Mouse (Mus musculus) heart, embryonic 14.5 days (tissue): Measurements from ENCODE around the gene Brsk2. TPM values are rescaled to one million over a fixed set of nuclear protein-coding genes. Genes with fewer than 3 reads are reported as not detected.
"Not testable (repeated sequence)": the region's sequence is repeated elsewhere in the genome, so short reads cannot be mapped to it uniquely, and the experiment has no call there.

Source experiments
- ATAC-seq: fragments of 200-750 bp; cut with Nextera tagmentation; 2 replicates; pipeline ENCODE4 v1.8.0; 2017; ENCODE audit warnings: low read depth, moderate TSS enrichment; ENCODE audit not compliant: insufficient number of reproducible peaks, insufficient read depth, low FRiP score
- H3K27ac ChIP-seq, 2 experiments: fragments of 200-500 bp in 1 of 2; fragments of 300-500 bp in 1 of 2; sonication (generic) in 1 of 2; replicated peaks in 1 of 2; 2 replicates each; pipeline ENCODE4 v1.5.1; 2012 to 2014; ENCODE audit warnings: low read depth in 2 of 2, low read length in 2 of 2, control low read depth in 1 of 2, mild to moderate bottlenecking in 1 of 2, mixed read lengths in 1 of 2; ENCODE audit not compliant: control insufficient read depth in 1 of 2, insufficient read depth in 1 of 2
- H3K27me3 ChIP-seq: fragments of 300-500 bp; sonication (generic); 2 replicates; pipeline ENCODE4 v1.6.1; 2014; ENCODE audit warnings: mild to moderate bottlenecking, low read length, control low read depth; ENCODE audit not compliant: control insufficient read depth, insufficient read depth
- H3K36me3 ChIP-seq: fragments of 300-500 bp; sonication (generic); 2 replicates; pipeline ENCODE4 v1.6.1; 2014; ENCODE audit warnings: mild to moderate bottlenecking, control low read depth, low read length, mixed read lengths; ENCODE audit not compliant: control insufficient read depth, insufficient read depth
- H3K4me1 ChIP-seq, 2 experiments: fragments of 200-500 bp in 1 of 2; fragments of 300-500 bp in 1 of 2; sonication (generic) in 1 of 2; 2 replicates each; pipeline ENCODE4 v1.6.1; 2012 to 2014; ENCODE audit warnings: low read length in 2 of 2, control low read depth in 1 of 2, mixed read lengths in 1 of 2; ENCODE audit not compliant: control insufficient read depth in 2 of 2, insufficient read depth in 2 of 2
- H3K4me2 ChIP-seq: fragments of 300-500 bp; sonication (generic); 2 replicates; pipeline ENCODE4 v1.6.1; 2014; ENCODE audit warnings: mild to moderate bottlenecking, low read length
- H3K4me3 ChIP-seq, 2 experiments: fragments of 200-500 bp in 1 of 2; fragments of 300-500 bp in 1 of 2; sonication (generic) in 1 of 2; 2 replicates each; pipeline ENCODE4 v1.5.1; 2012 to 2014; ENCODE audit warnings: low read length in 2 of 2, mild to moderate bottlenecking in 2 of 2, control low read depth in 1 of 2, low read depth in 1 of 2, moderate library complexity in 1 of 2; ENCODE audit not compliant: control insufficient read depth in 1 of 2, insufficient read depth in 1 of 2
- H3K9ac ChIP-seq: fragments of 300-500 bp; sonication (generic); 2 replicates; pipeline ENCODE4 v1.6.1; 2014; ENCODE audit warnings: mild to moderate bottlenecking, low read length
- H3K9me3 ChIP-seq: fragments of 300-500 bp; sonication (generic); 2 replicates; pipeline ENCODE4 v1.6.1; 2016; ENCODE audit warnings: low read length, control low read depth; ENCODE audit not compliant: control insufficient read depth
- WGBS: fragments of 180-500 bp; shearing (Covaris S2); extraction: QIAGEN DNeasy Blood & Tissue Kit; methylation state at CpG from one replicate; pipeline ENCODE4 v1.1.7; 2014; 5-methylcytosine and 5-hydroxymethylcytosine counted together
- polyA plus RNA-seq: library from polyadenylated mRNA; unstranded; fragments of >200 nt; fragmentation: Nextera tagmentation; extraction: Ambion mirVana; gene quantifications from 2 replicates; pipeline ENCODE4 v1.2.1, GENCODE M21; 2014

Brsk2 gene
- polyA plus RNA-seq, 1 experiment from 2014 or later = 0.27 TPM

DNA sequence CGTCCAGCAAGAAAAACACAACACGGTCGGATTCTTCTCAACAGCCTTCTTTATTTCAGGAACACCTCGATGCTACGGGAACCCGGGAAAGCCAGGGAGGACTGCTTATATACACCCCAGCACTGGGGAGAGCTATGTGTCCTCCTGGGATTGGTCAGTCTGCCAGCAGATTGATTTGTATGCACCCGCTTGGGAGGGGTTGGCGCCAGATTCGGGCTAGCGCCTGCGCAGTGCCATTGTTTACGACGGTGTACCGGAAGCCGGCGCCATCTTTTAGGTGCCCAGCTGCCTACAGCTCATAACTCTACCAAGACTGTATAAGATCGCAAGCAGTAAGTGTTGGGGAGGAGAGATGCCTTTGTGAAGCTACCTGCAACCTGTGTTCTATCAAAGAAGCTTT, 25.4 kb upstream of the Brsk2 start:
- not testable (repeated sequence) for H3K27me3 ChIP-seq, H3K9ac ChIP-seq, H3K36me3 ChIP-seq, H3K9me3 ChIP-seq, H3K4me3 ChIP-seq, H3K4me2 ChIP-seq, ATAC-seq, H3K27ac ChIP-seq, H3K4me1 ChIP-seq
- WGBS = 92% methylated on average over 17 of the region's 17 CpGs

DNA sequence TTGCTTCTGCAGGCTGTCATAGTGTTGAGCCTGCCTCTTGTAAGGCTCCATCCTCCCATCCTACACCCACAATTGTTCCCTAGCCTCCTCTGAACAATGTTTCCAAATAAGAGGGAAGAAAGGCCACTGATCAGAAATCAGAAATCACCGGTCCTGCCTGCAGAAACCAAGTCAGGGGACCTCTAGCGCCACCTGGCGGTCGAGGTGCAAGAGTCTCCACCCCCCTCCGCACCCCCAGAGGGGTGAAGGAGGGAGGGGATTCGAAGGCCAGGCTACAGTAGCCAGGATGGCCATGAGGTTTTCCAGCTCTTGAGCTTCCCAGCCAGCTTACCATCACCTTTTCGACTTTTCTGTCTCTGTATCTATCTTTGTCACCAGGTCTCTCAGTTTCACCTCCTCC, 24.6 kb upstream of the Brsk2 start:
- Histone ChIP-seq H3K4me1 (peaks cover 0 to 2% of the 10 kb centered on the region in 2 experiments; a peak in 2 of 4 replicates), H3K4me2 (no peak overlapping the region), H3K27me3 (no peaks in the 10 kb centered on the region), H3K4me3 (no peak overlapping the region), H3K9me3 (no peaks in the 10 kb centered on the region), H3K27ac (no peak overlapping the region), H3K36me3 (no peaks in the 10 kb centered on the region), H3K9ac (no peak overlapping the region)
- ATAC-seq = no peak
- 4% methylated on average over 7 of the region's 7 CpGs for WGBS

DNA sequence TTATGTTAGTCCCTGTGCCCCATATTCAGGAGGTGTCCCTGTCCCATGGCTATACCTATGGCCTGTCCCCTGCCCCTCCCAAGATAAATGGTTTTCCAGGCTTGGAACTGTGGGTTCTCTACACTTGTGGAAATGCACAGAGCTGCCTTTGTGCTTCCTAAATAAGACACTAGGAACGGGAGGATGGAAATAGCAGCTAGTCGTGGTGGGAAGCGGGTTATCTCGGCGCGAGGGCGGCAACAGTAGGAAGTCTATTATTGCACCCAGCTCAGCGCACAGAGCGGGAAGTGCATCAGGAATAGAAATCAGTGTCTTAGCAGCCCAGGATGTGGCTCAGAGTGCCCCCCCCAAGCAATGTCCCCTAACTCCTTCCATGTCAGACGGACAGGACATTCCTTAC, 20.9 kb upstream of the Brsk2 start:
- Histone ChIP-seq H3K4me2 (no peak overlapping the region), H3K27ac (no peak overlapping the region), H3K4me3 (no peak overlapping the region), H3K27me3 (no peaks in the 10 kb centered on the region), H3K9ac (no peak overlapping the region), H3K36me3 (no peaks in the 10 kb centered on the region), H3K9me3 (no peaks in the 10 kb centered on the region), H3K4me1 (peaks cover 0 to 2% of the 10 kb centered on the region in 2 experiments; a peak in 2 of 4 replicates)
- ATAC-seq = no peak
- WGBS = 24% methylated on average over 10 of the region's 10 CpGs

DNA sequence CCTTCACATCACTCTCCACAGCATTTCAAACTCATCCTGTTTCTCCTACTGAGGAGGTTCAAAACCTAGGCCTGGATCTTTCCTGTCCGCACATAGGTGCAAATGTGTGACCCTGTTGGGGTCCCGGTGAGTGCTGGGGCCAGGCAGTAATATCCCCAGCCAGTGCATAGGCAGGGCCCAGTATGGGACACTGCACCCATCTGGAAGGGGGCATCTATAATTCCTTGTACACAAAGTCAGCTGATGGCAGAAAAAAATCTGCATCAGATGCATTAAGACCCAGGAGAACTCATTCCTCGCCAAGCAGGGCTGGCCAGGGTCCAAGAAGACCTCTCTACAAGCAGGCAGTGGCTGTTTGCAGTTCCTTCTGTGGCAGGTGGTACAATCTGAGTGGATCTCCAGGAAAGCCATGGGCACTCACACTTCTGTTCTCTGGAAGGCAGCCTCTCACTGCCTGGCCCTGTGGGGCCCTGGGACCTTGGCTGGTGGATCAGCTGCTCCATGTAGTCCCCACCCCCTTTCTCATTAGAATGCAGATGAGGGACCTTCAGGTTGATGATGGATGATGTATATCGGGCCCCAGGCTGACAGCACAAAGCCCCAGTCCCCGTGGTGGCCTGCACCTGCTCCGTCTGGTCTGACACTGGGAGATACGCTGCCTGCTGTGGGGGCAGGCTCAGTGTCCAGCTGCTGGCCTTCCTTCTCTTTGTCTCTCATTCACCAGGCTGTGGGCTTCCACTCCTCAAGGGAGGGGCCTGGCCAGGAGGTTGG, 15.2 kb upstream of the Brsk2 start:
- H3K4me3 ChIP-seq = no peak overlapping the region
- WGBS = 66% methylated on average over 7 of the region's 7 CpGs
- H3K36me3 ChIP-seq = no peaks in the 10 kb centered on the region
- ATAC-seq = no peak
- peaks cover 4% of the 10 kb centered on the region; the same call in 1 of the 2 replicates for H3K27me3 ChIP-seq
- H3K27ac ChIP-seq = no peak overlapping the region
- no peak overlapping the region for H3K4me2 ChIP-seq
- H3K9me3 ChIP-seq = no peaks in the 10 kb centered on the region
- H3K9ac ChIP-seq = no peak overlapping the region
- no peaks in the 10 kb centered on the region for H3K4me1 ChIP-seq

DNA sequence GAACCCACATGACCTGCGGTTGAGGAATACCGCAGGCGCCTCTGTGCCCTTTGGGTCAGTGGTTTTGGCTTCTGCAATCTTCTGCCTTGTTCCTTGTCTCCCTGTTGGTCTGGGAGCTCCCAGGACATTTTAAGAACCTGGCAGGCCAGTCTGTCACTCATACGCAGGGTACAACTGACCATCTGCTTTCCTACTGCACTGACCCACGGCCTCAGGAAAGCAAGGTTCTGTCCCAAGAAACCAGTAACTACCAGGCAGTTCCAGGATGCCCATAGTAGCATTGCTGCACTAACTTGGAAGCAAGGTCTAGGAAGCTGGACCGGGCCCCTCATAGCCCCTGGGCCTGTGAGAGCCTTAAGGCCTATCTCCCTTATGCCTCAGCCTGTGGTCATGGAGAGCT, 14.6 kb upstream of the Brsk2 start:
- H3K4me2 ChIP-seq = no peak overlapping the region
- H3K27me3 ChIP-seq = peaks cover 8% of the 10 kb centered on the region; the same call in 1 of the 2 replicates
- WGBS = 92% methylated on average over 6 of the region's 6 CpGs
- no peak for ATAC-seq
- no peak overlapping the region for H3K9ac ChIP-seq
- no peaks in the 10 kb centered on the region for H3K9me3 ChIP-seq
- no peak overlapping the region for H3K4me3 ChIP-seq
- no peak overlapping the region for H3K27ac ChIP-seq
- H3K4me1 ChIP-seq = no peaks in the 10 kb centered on the region
- no peaks in the 10 kb centered on the region for H3K36me3 ChIP-seq

DNA sequence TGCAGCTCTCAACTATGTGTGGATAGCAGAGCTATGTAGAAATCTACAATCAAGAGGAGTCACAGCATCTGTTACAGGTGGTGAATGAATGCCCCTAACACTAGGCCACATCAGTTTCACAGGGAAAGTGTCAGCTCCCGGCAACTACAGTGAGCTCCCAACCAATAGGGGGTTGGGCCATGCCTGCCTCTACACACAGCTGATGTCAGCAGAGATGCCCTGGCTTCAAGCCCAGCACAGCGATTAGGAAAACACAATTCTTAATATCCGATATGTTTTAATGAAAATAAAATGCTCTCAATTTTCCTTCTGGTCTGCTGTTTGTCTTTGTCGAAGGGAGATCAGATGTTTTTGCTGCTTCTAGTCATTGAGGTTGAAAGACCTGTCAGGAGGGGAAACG, 6.1 kb upstream of the Brsk2 start:
- Histone ChIP-seq H3K36me3 (no peaks in the 10 kb centered on the region), H3K9ac (no peak overlapping the region), H3K4me2 (no peak overlapping the region), H3K9me3 (no peaks in the 10 kb centered on the region), H3K4me3 (no peak overlapping the region), H3K27me3 (peaks cover 49% of the 10 kb centered on the region), H3K4me1 (no peaks in the 10 kb centered on the region), H3K27ac (no peak overlapping the region)
- 61% methylated on average over 5 of the region's 5 CpGs for WGBS
- ATAC-seq = no peak

DNA sequence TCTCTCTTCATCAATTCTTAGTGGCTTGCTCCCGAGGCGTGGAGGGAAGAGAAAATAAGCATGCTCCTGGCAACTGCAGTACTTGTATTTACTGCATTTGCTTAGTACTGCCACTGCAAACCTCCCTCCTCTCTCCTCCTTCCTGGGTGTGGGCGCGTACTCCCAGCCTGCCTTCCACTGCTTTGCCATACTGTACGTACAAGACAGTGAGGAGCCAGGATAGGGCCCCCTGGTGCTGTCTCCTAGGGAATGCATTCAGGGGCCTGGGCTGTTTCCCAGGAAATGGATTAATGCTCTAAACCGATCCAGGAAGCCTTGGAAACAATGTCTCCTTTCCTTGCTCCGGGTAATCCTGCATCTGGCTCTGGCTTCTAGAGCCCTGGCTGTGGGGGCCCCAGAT, 3.6 kb upstream of the Brsk2 start:
- peaks cover 3 to 12% of the 10 kb centered on the region in 2 experiments; a peak in 3 of 4 replicates for H3K4me1 ChIP-seq
- no peak overlapping the region for H3K9ac ChIP-seq
- H3K27ac ChIP-seq = no peak overlapping the region
- peaks cover 64% of the 10 kb centered on the region for H3K27me3 ChIP-seq
- 35% methylated on average over 7 of the region's 7 CpGs for WGBS
- ATAC-seq = no peak
- no peak overlapping the region for H3K4me2 ChIP-seq
- H3K9me3 ChIP-seq = no peaks in the 10 kb centered on the region
- H3K4me3 ChIP-seq = no peak overlapping the region
- no peaks in the 10 kb centered on the region for H3K36me3 ChIP-seq

DNA sequence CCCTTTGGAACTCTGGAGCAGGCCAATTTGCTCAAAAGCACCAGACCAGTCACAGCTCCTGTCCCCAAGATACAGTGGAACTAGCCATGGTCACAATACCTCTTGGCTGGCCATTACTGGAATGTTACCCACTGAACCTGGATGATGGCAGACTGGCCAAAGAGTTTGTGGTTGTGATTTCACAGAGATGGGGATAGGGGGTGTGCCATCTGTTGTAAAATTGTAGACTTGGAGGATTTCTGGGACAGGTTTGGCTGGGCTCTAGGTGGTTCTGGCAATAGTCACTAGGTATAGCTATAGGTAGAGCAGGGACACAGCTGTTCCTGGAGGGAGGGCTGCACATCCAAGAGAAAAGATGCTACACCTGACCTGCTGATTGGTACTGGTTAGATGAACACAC, 2.0 kb upstream of the Brsk2 start:
- Histone ChIP-seq H3K9ac (no peak overlapping the region), H3K9me3 (0 out of 2 replicates have a peak, but pooled peaks cover 2% of the 10 kb centered on the region), H3K4me2 (no peak overlapping the region), H3K36me3 (no peaks in the 10 kb centered on the region), H3K4me3 (no peak overlapping the region), H3K27me3 (peaks cover 80% of the 10 kb centered on the region), H3K4me1 (peaks cover 3 to 12% of the 10 kb centered on the region in 2 experiments; a peak in 3 of 4 replicates), H3K27ac (no peak overlapping the region)
- no peak for ATAC-seq
